29 mouse cellular contexts compared by ENCODE assay signal in genomic region chr1:131940711-131941244, GRCm38 (mm10). TPM values are rescaled to one million over a fixed set of nuclear protein-coding genes. Genes with fewer than 3 reads are reported as not detected.
A peak's percentile ranks its signal among the peaks of the same experiment; 100 is the strongest.
DNase-seq lines count a peak whose midpoint lies in the region; ATAC-seq and TF ChIP-seq lines count a peak whose summit lies in the region.
"Had no signal": no experiment of that assay in that cellular context is flagged by ENCODE, and none has a peak within 500 bp of the region (broad histone marks: within the 10 kb centered on the region; RNA-seq: fewer than 3 reads in every experiment).

No protein-coding gene starts in this region.

- H3K27me3 ChIP-seq in heart, embryonic 12.5 days (replicated peaks), result no peaks in the 10 kb centered on the region
- no peaks in the 10 kb centered on the region for H3K27me3 ChIP-seq in lung, postnatal 0 days (replicated peaks; ENCODE audit: insufficient read depth, low read length)
- no peaks in the 10 kb centered on the region for H3K27me3 ChIP-seq in small intestine, adult 2 months (ENCODE audit: control insufficient read depth, insufficient read depth, low read length)
- H3K27me3 ChIP-seq: embryonic facial prominence, embryonic 15.5 days; hindbrain, embryonic 12.5 days; liver, embryonic 12.5 days; midbrain, embryonic 15.5 days; neural tube, embryonic 13.5 days; Patski had no signal

- no peak for DNase-seq in heart, postnatal 14 days
- peak; percentile 49 for DNase-seq in lung, postnatal 0 days (ENCODE audit: low spot score)
- no peak for DNase-seq in lung, adult 18-20 months
- DNase-seq in R1 (ENCODE audit: low read depth, low spot score), result peak; percentile 79
- no peak for DNase-seq in right cerebral cortex, postnatal 4 days
- DNase-seq: adrenal gland, postnatal 10 days; cerebellum, adult 8-10 months; gastrocnemius, postnatal 25 days; kidney, postnatal 25 days; layer of hippocampus, postnatal 36 days; lung, adult 2 months; lung, postnatal 4 days; right cerebral cortex, adult 18-20 months; thymus, adult 2 months; thymus, postnatal 4 days had no signal

- intact Hi-C loops in heart, postnatal 14 days (cut with DNase I), result no loop called here

- no peak for TF ChIP-seq EP300 in lung, postnatal 0 days (IDR thresholded peaks at IDR 0.05)

- ATAC-seq in heart, embryonic 12.5 days (ENCODE audit: insufficient number of reproducible peaks, low FRiP score), result peak; percentile 52; the same call in 1 of the 2 replicates
- 0 out of 2 replicates have a peak, but pooled peaks have one; percentile 11 for ATAC-seq in lung, postnatal 0 days
- ATAC-seq: activated CD4-positive, CD25-positive, alpha-beta regulatory T cell, adult 4 months; forebrain, embryonic 16.5 days; liver, embryonic 12.5 days; midbrain, embryonic 15.5 days; Patski had no signal

- peaks cover 11% of the 10 kb centered on the region; the same call in 1 of the 2 replicates for H3K36me3 ChIP-seq in heart, embryonic 12.5 days
- H3K36me3 ChIP-seq in lung, postnatal 0 days (ENCODE audit: insufficient read depth, low read length), result no peaks in the 10 kb centered on the region
- H3K36me3 ChIP-seq in small intestine, adult 2 months (ENCODE audit: control insufficient read depth, insufficient read depth, low read length), result no peaks in the 10 kb centered on the region
- H3K36me3 ChIP-seq: midbrain, embryonic 15.5 days; neural tube, embryonic 13.5 days had no signal

- no peak for TF ChIP-seq POLR2A in small intestine, adult 2 months (IDR thresholded peaks at IDR 0.05; ENCODE audit: low read depth, low read length)

- peaks cover 28% of the 10 kb centered on the region for H3K4me1 ChIP-seq in heart, embryonic 12.5 days (replicated peaks)
- no peaks in the 10 kb centered on the region for H3K4me1 ChIP-seq in lung, postnatal 0 days (ENCODE audit: insufficient read depth, low read depth, low read length)
- peaks cover 12% of the 10 kb centered on the region; the same call in 1 of the 2 replicates for H3K4me1 ChIP-seq in small intestine, adult 2 months (ENCODE audit: control insufficient read depth, insufficient read depth, insufficient read length, low read length)
- H3K4me1 ChIP-seq: midbrain, embryonic 15.5 days had no signal

- 0 out of 2 replicates have a peak overlapping the region, but pooled peaks have one; percentile 19 for H3K27ac ChIP-seq in heart, embryonic 12.5 days (ENCODE audit: poor library complexity, severe bottlenecking)
- H3K27ac ChIP-seq in lung, postnatal 0 days (ENCODE audit: low read length), result no peak overlapping the region; the same call in 1 of the 2 replicates
- H3K27ac ChIP-seq in small intestine, adult 2 months (ENCODE audit: insufficient read depth, low read depth, low read length), result peak overlapping the region; percentile 59
- H3K27ac ChIP-seq: embryonic facial prominence, embryonic 15.5 days; forebrain, embryonic 10.5 days; heart, embryonic 10.5 days; hindbrain, embryonic 12.5 days; liver, embryonic 12.5 days; midbrain, embryonic 15.5 days; neural tube, embryonic 13.5 days; stomach, postnatal 0 days had no signal

- H3K9me3 ChIP-seq in heart, embryonic 12.5 days (replicated peaks), result no peaks in the 10 kb centered on the region
- H3K9me3 ChIP-seq in lung, postnatal 0 days (ENCODE audit: low read length), result no peaks in the 10 kb centered on the region
- H3K9me3 ChIP-seq: embryonic facial prominence, embryonic 15.5 days; forebrain, embryonic 10.5 days; heart, embryonic 10.5 days; hindbrain, embryonic 12.5 days; liver, embryonic 12.5 days; midbrain, embryonic 15.5 days; neural tube, embryonic 13.5 days had no signal

- WGBS in heart, embryonic 12.5 days, result 60% methylated on average over 2 of the region's 2 CpGs
- WGBS in lung, postnatal 0 days, result 54% methylated on average over 2 of the region's 2 CpGs
- WGBS in small intestine, adult 2 months, result 25% methylated on average over 2 of the region's 2 CpGs

- H3K4me3 ChIP-seq in heart, embryonic 12.5 days, result no peak overlapping the region
- no peak overlapping the region for H3K4me3 ChIP-seq in lung, postnatal 0 days (ENCODE audit: low read depth, low read length)
- H3K4me3 ChIP-seq in small intestine, adult 2 months (ENCODE audit: low read depth, low read length), result no peak overlapping the region
- H3K4me3 ChIP-seq: embryonic facial prominence, embryonic 15.5 days; forebrain, embryonic 10.5 days; heart, embryonic 10.5 days; hindbrain, embryonic 12.5 days; liver, embryonic 12.5 days; midbrain, embryonic 15.5 days; myocyte; neural tube, embryonic 13.5 days had no signal

- H3K4me2 ChIP-seq in heart, embryonic 12.5 days, result no peak overlapping the region
- no peak overlapping the region for H3K4me2 ChIP-seq in lung, postnatal 0 days (replicated peaks; ENCODE audit: low read depth, low read length)
- H3K4me2 ChIP-seq: embryonic facial prominence, embryonic 15.5 days; hindbrain, embryonic 12.5 days; liver, embryonic 12.5 days; midbrain, embryonic 15.5 days; neural tube, embryonic 13.5 days had no signal

- no peak overlapping the region for H3K9ac ChIP-seq in heart, embryonic 12.5 days
- H3K9ac ChIP-seq in lung, postnatal 0 days (replicated peaks; ENCODE audit: low read depth), result no peak overlapping the region
- H3K9ac ChIP-seq: embryonic facial prominence, embryonic 15.5 days; hindbrain, embryonic 12.5 days; liver, embryonic 12.5 days; midbrain, embryonic 15.5 days; neural tube, embryonic 13.5 days had no signal

- TF ChIP-seq CTCF in lung, postnatal 0 days (IDR thresholded peaks at IDR 0.05), result no peak
- no peak for TF ChIP-seq CTCF in small intestine, adult 2 months (IDR thresholded peaks at IDR 0.05; ENCODE audit: extremely low read depth, insufficient read length, insufficient replicate concordance, low read depth, low read length)

RNA-seq across cellular contexts. Expression of gene Slc45a3, which starts 22.0 kb away (rescaled TPM):
- 1.7 and 2.0 TPM in 2 replicates for polyA plus RNA-seq in heart, embryonic 12.5 days (2016; fragmentation: Nextera tagmentation; extraction: Ambion mirVana)
- 1 to 10 TPM; 6.1 to 8.2 TPM for total RNA-seq in heart, postnatal 14 days (2021)
- polyA plus RNA-seq in lung, postnatal 0 days (2015; fragmentation: Nextera tagmentation; extraction: Ambion mirVana), result 5.7 and 6.9 TPM in 2 replicates
- 2.1 and 10.7 TPM in 2 replicates for polyA plus RNA-seq in small intestine, adult 2 months (2012; rRNA removed)
- polyA plus RNA-seq: activated CD4-positive, CD25-positive, alpha-beta regulatory T cell, adult 4 months had no signal

RNA-seq across cellular contexts. Expression of gene Nucks1, which starts 30.4 kb away (rescaled TPM):
- 72.9 and 79.3 TPM in 2 replicates for polyA plus RNA-seq in heart, embryonic 12.5 days (2016; fragmentation: Nextera tagmentation; extraction: Ambion mirVana)
- 10 to 100 TPM; 60.8 to 63.9 TPM for total RNA-seq in heart, postnatal 14 days (2021)
- 19.1 and 20.9 TPM in 2 replicates for polyA plus RNA-seq in lung, postnatal 0 days (2015; fragmentation: Nextera tagmentation; extraction: Ambion mirVana)
- polyA plus RNA-seq in small intestine, adult 2 months (2012; rRNA removed), result 0.53 and 1.5 TPM in 2 replicates

Comparison
In these comparisons a context has a peak if more than half of its experiments do, and no peak if none do; other contexts are left out.
1. DNase-seq: peak in lung, postnatal 0 days (single experiment) and R1 (single experiment); none in heart, postnatal 14 days (0 of 2), lung, adult 18-20 months (0 of 2) and right cerebral cortex, postnatal 4 days (single experiment).